Mouse (Mus musculus) heart, embryonic 10.5 days (tissue): ENCODE measurements around the gene Elmo1. TPM values are rescaled to one million over a fixed set of nuclear protein-coding genes. Genes with fewer than 3 reads are reported as not detected.

Source experiments
- DNase-seq: peaks from one replicate; pipeline ENCODE4 v3.0.0-alpha.2; 2017; ENCODE audit warnings: low spot score
- H3K27ac ChIP-seq: fragments of 300-500 bp; sonication (generic); 2 replicates; pipeline ENCODE4 v1.5.1; 2016; ENCODE audit warnings: mild to moderate bottlenecking
- H3K27me3 ChIP-seq: fragments of 300-500 bp; sonication (generic); 2 replicates; pipeline ENCODE4 v1.6.1; 2016; ENCODE audit warnings: mild to moderate bottlenecking; ENCODE audit not compliant: poor library complexity, insufficient read depth, severe bottlenecking
- H3K36me3 ChIP-seq: fragments of 300-500 bp; sonication (generic); 2 replicates; pipeline ENCODE4 v1.6.1; 2016; ENCODE audit warnings: mild to moderate bottlenecking, moderate library complexity
- H3K4me1 ChIP-seq: fragments of 300-500 bp; sonication (generic); 2 replicates; pipeline ENCODE4 v1.6.1; 2016; ENCODE audit warnings: mild to moderate bottlenecking
- H3K4me3 ChIP-seq: fragments of 300-500 bp; sonication (generic); 2 replicates; pipeline ENCODE4 v1.5.1; 2016; ENCODE audit warnings: mild to moderate bottlenecking, moderate library complexity
- H3K9me3 ChIP-seq: fragments of 300-500 bp; sonication (generic); 2 replicates; pipeline ENCODE4 v1.6.1; 2016; ENCODE audit warnings: mild to moderate bottlenecking, moderate library complexity
- WGBS: fragments of 180-500 bp; shearing (Covaris S2); methylation state at CpG from one replicate; pipeline ENCODE4 v1.1.7; 2016; 5-methylcytosine and 5-hydroxymethylcytosine counted together
- polyA plus RNA-seq: library from polyadenylated mRNA; unstranded; fragments of >200 nt; fragmentation: Nextera tagmentation; extraction: Ambion mirVana; gene quantifications from 2 replicates; pipeline ENCODE4 v1.2.1, GENCODE M21; 2016

The Elmo1 gene
- polyA plus RNA-seq, 1 experiment from 2014 or later: 9.4 TPM

- Histone ChIP-seq H3K36me3 (no peaks in the 10 kb centered on the region), H3K27ac (no peak overlapping the region), H3K4me3 (no peak overlapping the region), H3K27me3 (no peaks in the 10 kb centered on the region), H3K4me1 (no peaks in the 10 kb centered on the region), H3K9me3 (no peaks in the 10 kb centered on the region)
- 68% methylated on average over 5 of the region's 5 CpGs for WGBS
- no peak for DNase-seq
These were observed 264.2 kb downstream of the Elmo1 start for GRCm38 (mm10) chr13:20354604-20354999.

- no peak for DNase-seq
- H3K9me3 ChIP-seq: no peaks in the 10 kb centered on the region
- H3K27me3 ChIP-seq: no peaks in the 10 kb centered on the region
- no peaks in the 10 kb centered on the region for H3K4me1 ChIP-seq
- no peak overlapping the region for H3K27ac ChIP-seq
- WGBS: 18% methylated on average over 2 of the region's 2 CpGs
- 0 out of 2 replicates have a peak, but pooled peaks cover 5% of the 10 kb centered on the region for H3K36me3 ChIP-seq
- H3K4me3 ChIP-seq: no peak overlapping the region
These were observed 272.1 kb downstream of the Elmo1 start for GRCm38 (mm10) chr13:20362541-20362940.

GRCm38 (mm10) chr13:20365828-20366593 lies 275.6 kb downstream of the Elmo1 start:
- no peak overlapping the region for H3K27ac ChIP-seq
- 69% methylated on average over 7 of the region's 7 CpGs for WGBS
- H3K4me1 ChIP-seq: no peaks in the 10 kb centered on the region
- DNase-seq: no peak
- no peaks in the 10 kb centered on the region for H3K9me3 ChIP-seq
- H3K4me3 ChIP-seq: no peak overlapping the region
- H3K36me3 ChIP-seq: no peaks in the 10 kb centered on the region
- H3K27me3 ChIP-seq: no peaks in the 10 kb centered on the region

- Histone ChIP-seq H3K9me3 (no peaks in the 10 kb centered on the region), H3K4me3 (no peak overlapping the region), H3K36me3 (no peaks in the 10 kb centered on the region), H3K27me3 (no peaks in the 10 kb centered on the region), H3K4me1 (peaks cover 4% of the 10 kb centered on the region; the same call in 1 of the 2 replicates), H3K27ac (no peak overlapping the region)
- 82% methylated on average over 5 of the region's 5 CpGs for WGBS
- no peak for DNase-seq
These were observed 279.8 kb downstream of the Elmo1 start for GRCm38 (mm10) chr13:20370036-20370802.

DNA sequence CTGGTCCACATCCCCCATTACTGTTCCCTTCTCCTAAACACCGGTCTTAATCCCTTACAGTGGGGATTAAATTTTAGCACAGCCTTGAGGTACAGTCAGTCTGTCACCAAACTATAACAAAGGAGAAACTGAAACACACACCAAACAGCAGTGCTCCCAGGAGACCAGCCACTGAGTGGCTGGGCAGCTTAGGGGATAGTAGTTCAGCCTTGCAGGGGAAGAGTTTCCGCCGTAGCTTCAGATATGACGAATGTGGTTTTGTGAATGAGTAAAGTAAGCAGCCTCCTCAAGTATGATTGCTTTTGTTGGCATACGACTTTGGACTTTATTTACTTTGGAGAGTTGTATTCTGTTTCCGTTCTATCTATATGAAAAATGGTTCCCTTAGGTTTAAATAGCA lies 281.1 kb downstream of the Elmo1 start:
- Histone ChIP-seq H3K9me3 (no peaks in the 10 kb centered on the region), H3K36me3 (no peaks in the 10 kb centered on the region), H3K4me1 (peaks cover 4% of the 10 kb centered on the region; the same call in 1 of the 2 replicates), H3K27ac (no peak overlapping the region), H3K27me3 (no peaks in the 10 kb centered on the region), H3K4me3 (no peak overlapping the region)
- WGBS: 80% methylated on average over 6 of the region's 6 CpGs
- DNase-seq: no peak

DNA sequence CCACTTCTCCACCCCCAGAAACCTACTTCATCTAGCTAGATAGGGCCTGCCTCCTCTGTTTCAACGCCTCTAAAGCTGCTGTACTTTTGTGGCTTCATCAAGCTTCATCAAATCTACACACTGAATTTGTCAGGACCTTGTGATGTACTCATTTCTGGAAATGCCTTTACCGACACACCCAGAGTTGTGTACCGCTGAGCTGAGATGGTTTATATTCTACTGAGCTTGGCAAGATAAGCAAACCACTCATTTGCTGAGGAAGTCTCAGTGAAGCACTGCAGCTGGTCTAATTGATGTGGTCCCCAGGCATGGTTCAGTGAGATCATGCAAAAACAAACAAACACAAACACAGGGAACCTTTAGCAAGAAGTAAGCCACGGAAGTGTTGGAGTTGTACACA lies 281.9 kb downstream of the Elmo1 start:
- Histone ChIP-seq H3K9me3 (no peaks in the 10 kb centered on the region), H3K27me3 (no peaks in the 10 kb centered on the region), H3K4me3 (no peak overlapping the region), H3K4me1 (peaks cover 4% of the 10 kb centered on the region; the same call in 1 of the 2 replicates), H3K27ac (no peak overlapping the region), H3K36me3 (no peaks in the 10 kb centered on the region)
- DNase-seq: no peak
- WGBS: 63% methylated on average over 4 of the region's 4 CpGs

- H3K4me1 ChIP-seq: no peaks in the 10 kb centered on the region
- no peaks in the 10 kb centered on the region for H3K36me3 ChIP-seq
- H3K9me3 ChIP-seq: no peaks in the 10 kb centered on the region
- DNase-seq: no peak
- H3K27ac ChIP-seq: no peak overlapping the region
- 86% methylated on average over 8 of the region's 8 CpGs for WGBS
- H3K4me3 ChIP-seq: no peak overlapping the region
- H3K27me3 ChIP-seq: no peaks in the 10 kb centered on the region
These were observed 288.5 kb downstream of the Elmo1 start for GRCm38 (mm10) chr13:20378869-20379268.

DNA sequence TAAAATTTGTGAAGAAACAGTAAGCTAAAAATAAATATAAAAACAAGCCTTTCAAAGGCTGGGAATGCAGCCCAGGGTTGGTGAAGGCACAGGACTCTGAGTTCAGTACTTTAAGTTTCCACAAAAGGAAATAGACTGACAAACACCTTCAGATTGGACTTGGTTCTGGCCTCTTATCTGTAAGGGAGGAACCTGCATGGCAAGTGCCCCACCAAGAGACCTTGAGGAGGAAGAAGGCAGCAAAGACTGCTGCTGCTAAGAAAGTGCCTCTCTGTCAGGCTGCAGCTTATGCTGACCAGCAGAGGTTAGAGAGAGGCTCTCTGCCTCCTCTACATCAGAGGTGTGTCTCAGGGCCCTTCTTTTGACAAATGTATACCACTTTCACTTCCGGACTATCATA lies 293.5 kb downstream of the Elmo1 start:
- Histone ChIP-seq H3K27me3 (no peaks in the 10 kb centered on the region), H3K27ac (no peak overlapping the region), H3K4me3 (no peak overlapping the region), H3K9me3 (no peaks in the 10 kb centered on the region), H3K4me1 (no peaks in the 10 kb centered on the region), H3K36me3 (no peaks in the 10 kb centered on the region)
- no peak for DNase-seq
- WGBS: 72% methylated on average over 1 of the region's 1 CpGs

GRCm38 (mm10) chr13:20384846-20385245 lies 294.4 kb downstream of the Elmo1 start:
- no peak overlapping the region for H3K4me3 ChIP-seq
- H3K27ac ChIP-seq: no peak overlapping the region
- H3K36me3 ChIP-seq: no peaks in the 10 kb centered on the region
- no peak for DNase-seq
- H3K9me3 ChIP-seq: no peaks in the 10 kb centered on the region
- WGBS: 74% methylated on average over 2 of the region's 2 CpGs
- no peaks in the 10 kb centered on the region for H3K4me1 ChIP-seq
- H3K27me3 ChIP-seq: no peaks in the 10 kb centered on the region

- no peaks in the 10 kb centered on the region for H3K36me3 ChIP-seq
- no peak overlapping the region for H3K4me3 ChIP-seq
- H3K4me1 ChIP-seq: no peaks in the 10 kb centered on the region
- DNase-seq: no peak
- no peaks in the 10 kb centered on the region for H3K9me3 ChIP-seq
- H3K27me3 ChIP-seq: no peaks in the 10 kb centered on the region
- H3K27ac ChIP-seq: no peak overlapping the region
- 70% methylated on average over 2 of the region's 2 CpGs for WGBS
These were observed 295.0 kb downstream of the Elmo1 start for GRCm38 (mm10) chr13:20385423-20385822.

GRCm38 (mm10) chr13:20386462-20387141 lies 296.2 kb downstream of the Elmo1 start:
- Histone ChIP-seq H3K4me1 (no peaks in the 10 kb centered on the region), H3K4me3 (no peak overlapping the region), H3K27ac (no peak overlapping the region), H3K9me3 (no peaks in the 10 kb centered on the region), H3K27me3 (no peaks in the 10 kb centered on the region), H3K36me3 (no peaks in the 10 kb centered on the region)
- no peak for DNase-seq
- WGBS: 79% methylated on average over 4 of the region's 4 CpGs

- 86% methylated on average over 3 of the region's 3 CpGs for WGBS
- H3K27ac ChIP-seq: no peak overlapping the region
- no peak overlapping the region for H3K4me3 ChIP-seq
- no peaks in the 10 kb centered on the region for H3K9me3 ChIP-seq
- no peaks in the 10 kb centered on the region for H3K36me3 ChIP-seq
- H3K4me1 ChIP-seq: no peaks in the 10 kb centered on the region
- no peak for DNase-seq
- no peaks in the 10 kb centered on the region for H3K27me3 ChIP-seq
These were observed 302.6 kb downstream of the Elmo1 start for GRCm38 (mm10) chr13:20392824-20393598.
